Mouse (Mus musculus) forebrain, postnatal 0 days (tissue): Measurements from ENCODE around the gene Nkd1. TPM values are rescaled to one million over a fixed set of nuclear protein-coding genes. Genes with fewer than 3 reads are reported as not detected.

Experiments
- ATAC-seq: fragments of 200-750 bp; cut with Nextera tagmentation; 2 replicates; pipeline ENCODE4 v1.8.0; 2017; ENCODE audit warnings: mild to moderate bottlenecking, moderate library complexity
- DNase-seq: peaks from one replicate; pipeline ENCODE4 v3.0.0-alpha.2; 2015
- H3K27ac ChIP-seq: fragments of 300-500 bp; sonication (generic); 2 replicates; pipeline ENCODE4 v1.5.1; 2014; ENCODE audit warnings: low read depth, mild to moderate bottlenecking, antibody characterized with exemption, low read length, moderate library complexity, mixed read lengths
- H3K27me3 ChIP-seq: fragments of 300-500 bp; sonication (generic); 2 replicates; pipeline ENCODE4 v1.6.1; 2014; ENCODE audit warnings: mild to moderate bottlenecking, low read length, mixed read lengths; ENCODE audit not compliant: insufficient read depth
- H3K36me3 ChIP-seq: fragments of 300-500 bp; sonication (generic); 2 replicates; pipeline ENCODE4 v1.6.1; 2014; ENCODE audit warnings: mild to moderate bottlenecking, moderate library complexity; ENCODE audit not compliant: insufficient read depth
- H3K4me1 ChIP-seq: fragments of 300-500 bp; sonication (generic); 2 replicates; pipeline ENCODE4 v1.6.1; 2014; ENCODE audit warnings: antibody characterized with exemption; ENCODE audit not compliant: insufficient read depth
- H3K4me2 ChIP-seq: fragments of 300-500 bp; sonication (generic); 2 replicates; pipeline ENCODE4 v1.6.1; 2014; ENCODE audit warnings: low read depth, mild to moderate bottlenecking, moderate library complexity
- H3K4me3 ChIP-seq: fragments of 300-500 bp; sonication (generic); 2 replicates; pipeline ENCODE4 v1.5.1; 2014; ENCODE audit warnings: low read depth, low read length, mixed read lengths
- H3K9ac ChIP-seq: fragments of 300-500 bp; sonication (generic); 2 replicates; pipeline ENCODE4 v1.6.1; 2014; ENCODE audit warnings: mild to moderate bottlenecking
- H3K9me3 ChIP-seq: fragments of 300-500 bp; sonication (generic); 2 replicates; pipeline ENCODE4 v1.6.1; 2016; ENCODE audit warnings: low read length
- CTCF ChIP-seq: sonication (generic); IDR thresholded peaks from 2 replicates; pipeline ENCODE4 v1.5.1; 2016; ENCODE audit warnings: antibody characterized with exemption, control low read depth, low read depth
- WGBS: fragments of 180-500 bp; shearing (Covaris S2); extraction: QIAGEN DNeasy Blood & Tissue Kit; methylation state at CpG from one replicate; pipeline ENCODE4 v1.1.7; 2014; 5-methylcytosine and 5-hydroxymethylcytosine counted together
- polyA plus RNA-seq: library from polyadenylated mRNA; unstranded; fragments of >200 nt; fragmentation: Nextera tagmentation; extraction: Ambion mirVana; gene quantifications from 2 replicates; pipeline ENCODE4 v1.2.1, GENCODE M21; 2015
- total RNA-seq: library from RNA; depleted of rRNA; stranded (reverse); fragments of >200 nt; gene quantifications from 2 replicates; pipeline ENCODE4 v1.2.3, GENCODE M21; 2014

Nkd1 gene
- total and polyA plus RNA-seq, 2 experiments from 2014 or later: 22.8 to 33.6 TPM

DNA sequence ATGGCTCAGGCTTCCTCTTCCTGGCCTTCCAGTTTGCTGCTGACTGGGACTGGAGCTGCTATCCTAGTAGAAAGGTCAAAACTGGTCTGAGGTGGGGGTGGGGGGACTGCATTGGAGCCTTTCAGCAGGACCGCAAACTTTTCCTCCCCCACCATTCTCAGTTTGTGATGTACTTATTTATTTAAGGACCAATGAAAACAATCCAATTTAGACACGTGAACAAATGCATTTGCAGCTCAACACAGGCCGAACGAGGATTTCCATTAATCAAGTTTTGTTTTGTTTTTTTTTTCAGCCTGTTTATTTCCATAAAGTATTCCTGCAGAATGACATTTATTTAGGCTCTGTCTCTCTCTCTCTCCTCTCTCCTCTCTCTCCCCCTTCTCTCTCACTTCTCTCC is 2.5 kb downstream of the Nkd1 start:
- Histone ChIP-seq H3K4me3 (no peak overlapping the region), H3K27me3 (no peaks in the 10 kb centered on the region), H3K36me3 (no peaks in the 10 kb centered on the region), H3K27ac (no peak overlapping the region), H3K4me2 (peak overlapping the region; percentile 99; the same call in 1 of the 2 replicates), H3K9ac (no peak overlapping the region), H3K9me3 (no peaks in the 10 kb centered on the region), H3K4me1 (no peaks in the 10 kb centered on the region; the same call in none of the 2 replicates)
- DNase-seq: no peak
- ATAC-seq: no peak
- WGBS: 17% methylated on average over 4 of the region's 4 CpGs
- TF ChIP-seq CTCF: no peak

DNA sequence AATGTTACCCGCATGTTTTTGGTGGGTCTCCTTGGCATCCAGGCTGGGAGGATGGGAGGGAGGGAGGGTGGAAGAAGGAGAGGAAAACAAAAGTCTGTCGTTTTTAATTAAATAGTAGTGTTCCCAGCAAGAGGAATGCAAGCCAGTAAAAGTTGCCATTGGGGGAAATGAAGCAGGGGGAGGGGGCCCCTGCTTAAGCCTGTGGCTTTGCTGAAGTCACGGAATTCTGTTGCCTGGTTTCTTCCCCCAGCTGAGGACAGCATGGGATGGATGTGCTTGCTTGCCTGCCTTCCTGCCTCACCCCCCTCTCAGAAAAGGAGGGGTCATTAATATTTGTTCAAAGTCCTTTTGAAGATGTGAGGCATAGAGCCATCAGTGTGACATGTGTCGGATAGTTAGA is 3.0 kb downstream of the Nkd1 start:
- no peaks in the 10 kb centered on the region; the same call in none of the 2 replicates for H3K4me1 ChIP-seq
- no peak for TF ChIP-seq CTCF
- ATAC-seq: no peak
- no peak for DNase-seq
- no peak overlapping the region for H3K27ac ChIP-seq
- H3K4me2 ChIP-seq: peak overlapping the region; percentile 99
- H3K9ac ChIP-seq: no peak overlapping the region
- H3K4me3 ChIP-seq: no peak overlapping the region
- H3K36me3 ChIP-seq: no peaks in the 10 kb centered on the region
- WGBS: 16% methylated on average over 4 of the region's 4 CpGs
- no peaks in the 10 kb centered on the region for H3K27me3 ChIP-seq
- no peaks in the 10 kb centered on the region for H3K9me3 ChIP-seq

DNA sequence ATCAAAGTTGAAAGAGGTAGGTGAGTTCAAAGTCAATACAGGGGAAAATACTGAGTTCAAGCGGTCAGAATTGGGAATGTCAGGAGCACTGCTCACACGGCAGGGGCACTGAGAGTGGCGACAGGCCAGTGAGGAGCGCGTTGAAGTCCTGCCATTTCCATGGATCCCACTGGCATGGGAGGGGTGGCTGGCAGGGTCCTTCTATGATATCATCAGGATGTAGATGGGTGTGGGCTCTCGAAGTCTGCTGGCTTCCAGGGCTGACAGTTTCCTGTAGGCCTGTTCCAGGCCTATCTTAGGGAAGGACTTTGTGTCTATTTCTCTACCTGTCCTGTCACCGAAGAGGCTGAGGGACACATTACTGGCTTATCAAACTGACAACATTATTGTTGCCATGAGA is 3.7 kb downstream of the Nkd1 start:
- Histone ChIP-seq H3K9me3 (no peaks in the 10 kb centered on the region), H3K36me3 (no peaks in the 10 kb centered on the region), H3K27me3 (no peaks in the 10 kb centered on the region), H3K4me3 (no peak overlapping the region), H3K4me1 (no peaks in the 10 kb centered on the region; the same call in none of the 2 replicates), H3K27ac (no peak overlapping the region), H3K9ac (no peak overlapping the region), H3K4me2 (no peak overlapping the region)
- ATAC-seq: no peak
- DNase-seq: no peak
- no peak for TF ChIP-seq CTCF
- 57% methylated on average over 7 of the region's 7 CpGs for WGBS

DNA sequence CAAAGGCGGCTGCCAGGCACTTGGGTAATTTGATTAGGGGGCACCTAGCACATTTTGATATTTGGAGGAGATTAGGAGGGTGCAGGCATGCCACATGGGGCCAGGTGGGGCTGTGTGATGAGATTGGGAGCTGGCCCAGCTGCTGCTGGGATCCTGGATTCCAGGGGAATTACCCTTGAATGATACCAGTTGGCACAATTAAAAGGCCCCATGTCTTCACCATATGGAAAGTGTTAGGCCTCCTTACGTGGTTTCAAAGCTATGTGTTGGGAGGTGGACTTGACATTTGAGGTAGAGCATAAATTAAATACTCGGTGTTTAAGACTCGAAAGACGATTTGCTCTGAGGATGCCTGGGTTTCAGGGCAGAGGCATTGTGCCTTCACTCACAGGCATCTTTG is 5.1 kb downstream of the Nkd1 start:
- Histone ChIP-seq H3K27me3 (no peaks in the 10 kb centered on the region), H3K4me3 (no peak overlapping the region), H3K9ac (no peak overlapping the region), H3K36me3 (no peaks in the 10 kb centered on the region), H3K27ac (no peak overlapping the region), H3K4me1 (no peaks in the 10 kb centered on the region; the same call in none of the 2 replicates), H3K9me3 (no peaks in the 10 kb centered on the region), H3K4me2 (no peak overlapping the region)
- no peak for DNase-seq
- no peak for ATAC-seq
- TF ChIP-seq CTCF: no peak
- 66% methylated on average over 5 of the region's 5 CpGs for WGBS

DNA sequence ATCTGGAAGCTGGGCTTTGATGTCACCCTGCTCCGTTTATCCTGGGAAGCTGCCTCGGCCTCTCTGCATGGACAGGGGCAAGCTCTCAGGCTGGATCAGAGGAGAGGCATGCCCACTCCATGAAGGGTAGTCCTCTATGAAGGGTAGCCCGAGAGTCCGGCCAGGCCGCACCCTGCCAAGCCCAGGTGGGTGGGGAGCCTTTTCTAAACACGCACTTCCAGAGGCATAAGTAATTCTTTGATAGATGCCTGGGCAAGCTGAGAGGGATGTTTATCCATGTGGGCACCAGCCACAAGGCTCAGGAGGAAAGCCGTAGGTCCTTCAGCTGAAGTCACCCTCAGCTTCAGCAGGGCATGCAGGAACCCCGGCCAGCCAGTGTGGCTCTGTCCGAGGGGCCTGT is 7.0 kb downstream of the Nkd1 start:
- no peaks in the 10 kb centered on the region for H3K27me3 ChIP-seq
- no peaks in the 10 kb centered on the region; the same call in none of the 2 replicates for H3K4me1 ChIP-seq
- no peak overlapping the region for H3K4me2 ChIP-seq
- no peak for TF ChIP-seq CTCF
- no peak overlapping the region for H3K9ac ChIP-seq
- no peak overlapping the region for H3K27ac ChIP-seq
- 81% methylated on average over 9 of the region's 9 CpGs for WGBS
- DNase-seq (no peak), ATAC-seq (no peak)
- no peaks in the 10 kb centered on the region for H3K9me3 ChIP-seq
- no peak overlapping the region for H3K4me3 ChIP-seq
- H3K36me3 ChIP-seq: no peaks in the 10 kb centered on the region

DNA sequence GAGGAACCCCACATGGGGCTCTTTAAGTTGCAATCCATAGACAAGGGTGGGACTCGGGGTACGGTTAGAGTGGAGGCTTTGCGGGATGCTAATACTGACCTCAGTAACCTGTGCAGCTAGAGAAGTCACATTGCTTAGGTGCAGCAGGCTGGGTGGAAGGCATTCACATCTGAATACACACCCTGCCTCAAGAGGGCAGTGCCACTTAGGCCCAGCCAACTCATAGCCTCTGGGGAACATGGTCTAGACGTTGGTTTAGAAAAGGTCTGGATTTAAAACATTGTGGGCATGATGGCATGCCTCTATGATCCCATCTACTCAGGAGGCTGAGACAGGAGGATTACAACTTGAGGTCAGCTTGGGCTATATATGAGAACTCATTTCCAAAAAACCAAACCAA is 8.6 kb downstream of the Nkd1 start:
- no peak overlapping the region for H3K9ac ChIP-seq
- no peak for DNase-seq
- H3K27ac ChIP-seq: no peak overlapping the region
- no peaks in the 10 kb centered on the region for H3K4me1 ChIP-seq
- no peak overlapping the region for H3K4me2 ChIP-seq
- H3K27me3 ChIP-seq: no peaks in the 10 kb centered on the region
- H3K4me3 ChIP-seq: no peak overlapping the region
- 85% methylated on average over 4 of the region's 4 CpGs for WGBS
- TF ChIP-seq CTCF: peak; percentile 4; the same call in 1 of the 2 replicates
- no peaks in the 10 kb centered on the region for H3K9me3 ChIP-seq
- no peaks in the 10 kb centered on the region for H3K36me3 ChIP-seq
- ATAC-seq: no peak

DNA sequence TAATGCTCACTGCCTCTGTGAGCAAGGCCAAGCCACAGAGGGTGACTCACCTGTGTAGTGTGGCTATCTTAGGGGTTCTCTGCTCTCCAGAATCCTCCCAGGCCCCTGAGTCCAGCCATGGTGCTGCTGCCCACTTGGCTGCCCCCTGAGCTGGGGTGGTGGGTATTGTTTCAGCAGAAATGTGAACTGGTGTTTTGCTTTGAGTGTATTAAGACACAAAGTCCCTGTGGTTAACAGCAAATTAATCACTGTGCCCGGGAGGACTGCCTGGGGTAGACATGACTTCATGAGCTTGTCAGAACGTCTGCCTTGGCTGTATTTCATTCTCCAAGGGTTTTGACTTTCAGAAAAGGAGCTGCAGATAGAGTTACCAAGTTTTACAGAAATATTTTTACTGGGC is 15.9 kb downstream of the Nkd1 start:
- ATAC-seq: no peak
- H3K4me1 ChIP-seq: no peaks in the 10 kb centered on the region
- no peak overlapping the region for H3K27ac ChIP-seq

More for the DNA sequence above, 15.9 kb downstream of the Nkd1 start:
- no peaks in the 10 kb centered on the region for H3K9me3 ChIP-seq
- no peak for DNase-seq
- no peaks in the 10 kb centered on the region for H3K27me3 ChIP-seq
- no peak for TF ChIP-seq CTCF
- H3K9ac ChIP-seq: no peak overlapping the region
- H3K4me2 ChIP-seq: no peak overlapping the region
- H3K36me3 ChIP-seq: no peaks in the 10 kb centered on the region
- H3K4me3 ChIP-seq: no peak overlapping the region
- WGBS: 41% methylated on average over 2 of the region's 2 CpGs
